ENCODE assay signal across 13 mouse cellular contexts in genomic region chr12:108394534-108395284, GRCm38 (mm10). TPM values are rescaled to one million over a fixed set of nuclear protein-coding genes. Genes with fewer than 3 reads are reported as not detected.
DNase-seq lines count a peak whose midpoint lies in the region; ATAC-seq lines count a peak whose summit lies in the region.
"Had no signal": no experiment of that assay in that cellular context is flagged by ENCODE, and none has a peak within 500 bp of the region (broad histone marks: within the 10 kb centered on the region; RNA-seq: fewer than 3 reads in every experiment).

No protein-coding gene starts in this region.

- no peak overlapping the region for H3K4me3 ChIP-seq in kidney, embryonic 16.5 days (ENCODE audit: low read length)
- H3K4me3 ChIP-seq in midbrain, embryonic 11.5 days (ENCODE audit: low read depth, low read length), result no peak overlapping the region
- no peak overlapping the region for H3K4me3 ChIP-seq in heart, embryonic 11.5 days (ENCODE audit: low read depth, low read length)
- H3K4me3 ChIP-seq: limb, embryonic 12.5 days had no signal

- WGBS in kidney, embryonic 16.5 days, result 81% methylated on average over 17 of the region's 17 CpGs
- WGBS in midbrain, embryonic 11.5 days, result 90% methylated on average over 17 of the region's 17 CpGs
- 87% methylated on average over 17 of the region's 17 CpGs for WGBS in heart, embryonic 11.5 days (ENCODE audit: insufficient replicate concordance)

- ATAC-seq in kidney, embryonic 16.5 days (ENCODE audit: low FRiP score, low TSS enrichment), result no peak
- no peak for ATAC-seq in midbrain, embryonic 11.5 days (ENCODE audit: low FRiP score)
- no peak for ATAC-seq in heart, embryonic 11.5 days (replicated peaks; ENCODE audit: insufficient number of reproducible peaks, low FRiP score, low TSS enrichment)
- ATAC-seq: intestine, postnatal 0 days had no signal

- peaks cover 51% of the 10 kb centered on the region for H3K4me1 ChIP-seq in kidney, embryonic 16.5 days (ENCODE audit: insufficient read depth, low read length)
- H3K4me1 ChIP-seq in midbrain, embryonic 11.5 days (ENCODE audit: control insufficient read depth, insufficient read depth, low read length), result peaks cover 26% of the 10 kb centered on the region
- H3K4me1 ChIP-seq in heart, embryonic 11.5 days (ENCODE audit: control insufficient read depth, insufficient read depth, low read length), result peaks cover 15% of the 10 kb centered on the region

- H3K36me3 ChIP-seq in kidney, embryonic 16.5 days (ENCODE audit: insufficient read depth, low read length), result no peaks in the 10 kb centered on the region
- no peaks in the 10 kb centered on the region for H3K36me3 ChIP-seq in midbrain, embryonic 11.5 days (ENCODE audit: control insufficient read depth, insufficient read depth, low read length)
- no peaks in the 10 kb centered on the region for H3K36me3 ChIP-seq in heart, embryonic 11.5 days (ENCODE audit: control insufficient read depth, insufficient read depth, low read length)
- H3K36me3 ChIP-seq: limb, embryonic 12.5 days had no signal

- DNase-seq in kidney, adult 18-20 months, result no peak
- DNase-seq in 416B (ENCODE audit: low read depth) (peak; percentile 6), adipocyte (ENCODE audit: low spot score) (peak; percentile 39)
- DNase-seq in midbrain, embryonic 11.5 days (ENCODE audit: low spot score, missing footprints), result no peak
- no peak for DNase-seq in natural killer cell, adult 2 months (ENCODE audit: low spot score in 2 of 2)
- DNase-seq: cerebellum, adult 18-20 months; heart, adult 11 months; thymus, postnatal 25 days had no signal

- no peaks in the 10 kb centered on the region for H3K9me3 ChIP-seq in kidney, embryonic 16.5 days (ENCODE audit: low read length)
- H3K9me3 ChIP-seq in midbrain, embryonic 11.5 days (ENCODE audit: control insufficient read depth, low read length), result no peaks in the 10 kb centered on the region
- H3K9me3 ChIP-seq in heart, embryonic 11.5 days (replicated peaks; ENCODE audit: control insufficient read depth, low read length), result no peaks in the 10 kb centered on the region
- H3K9me3 ChIP-seq: limb, embryonic 12.5 days had no signal

- H3K9ac ChIP-seq in kidney, embryonic 16.5 days (replicated peaks; ENCODE audit: low read length), result no peak overlapping the region
- no peak overlapping the region for H3K9ac ChIP-seq in midbrain, embryonic 11.5 days (ENCODE audit: low read length)
- no peak overlapping the region for H3K9ac ChIP-seq in heart, embryonic 11.5 days (ENCODE audit: low read depth, low read length)
- H3K9ac ChIP-seq: limb, embryonic 12.5 days had no signal

- H3K4me2 ChIP-seq in kidney, embryonic 16.5 days (replicated peaks; ENCODE audit: low read depth, low read length), result no peak overlapping the region
- no peak overlapping the region for H3K4me2 ChIP-seq in midbrain, embryonic 11.5 days
- no peak overlapping the region for H3K4me2 ChIP-seq in heart, embryonic 11.5 days
- H3K4me2 ChIP-seq: limb, embryonic 12.5 days had no signal

- H3K27ac ChIP-seq in kidney, embryonic 16.5 days (ENCODE audit: low read length), result peak overlapping the region; percentile 73; the same call in 1 of the 2 replicates
- H3K27ac ChIP-seq in midbrain, embryonic 11.5 days (ENCODE audit: low read depth, low read length), result peak overlapping the region; percentile 84
- no peak overlapping the region for H3K27ac ChIP-seq in heart, embryonic 11.5 days (ENCODE audit: low read depth, low read length)
- H3K27ac ChIP-seq: limb, embryonic 12.5 days; macrophage had no signal

- no peaks in the 10 kb centered on the region for H3K27me3 ChIP-seq in kidney, embryonic 16.5 days (ENCODE audit: insufficient read depth, low read length)
- no peaks in the 10 kb centered on the region for H3K27me3 ChIP-seq in midbrain, embryonic 11.5 days (ENCODE audit: control insufficient read depth, insufficient read depth, low read length)
- no peaks in the 10 kb centered on the region for H3K27me3 ChIP-seq in heart, embryonic 11.5 days (ENCODE audit: control insufficient read depth, insufficient read depth, low read length)
- H3K27me3 ChIP-seq: limb, embryonic 12.5 days had no signal

RNA-seq across cellular contexts. Expression of gene Eml1, which starts 24.0 kb away (rescaled TPM):
- 82.7 and 92.4 TPM in 2 replicates for polyA plus RNA-seq in kidney, embryonic 16.5 days (2015; fragmentation: Nextera tagmentation; extraction: Ambion mirVana)
- 108 and 111 TPM in 2 replicates for polyA plus RNA-seq in midbrain, embryonic 11.5 days (2014; fragmentation: Nextera tagmentation; extraction: Ambion mirVana)
- 48.3 and 48.7 TPM in 2 replicates for polyA plus RNA-seq in heart, embryonic 11.5 days (2014; fragmentation: Nextera tagmentation; extraction: Ambion mirVana)
- polyA plus RNA-seq: macrophage had no signal

Comparison
In these comparisons a context has a peak if more than half of its experiments do, and no peak if none do; other contexts are left out.
1. DNase-seq: peak in 416B (single experiment) and adipocyte (single experiment); none in kidney, adult 18-20 months (single experiment), midbrain, embryonic 11.5 days (single experiment) and natural killer cell, adult 2 months (0 of 2).